Mouse (Mus musculus): Measurements from ENCODE around the gene Unc93b1.
A peak's percentile ranks its signal among the peaks of the same experiment; 100 is the strongest.

Gene Unc93b1

DNA sequence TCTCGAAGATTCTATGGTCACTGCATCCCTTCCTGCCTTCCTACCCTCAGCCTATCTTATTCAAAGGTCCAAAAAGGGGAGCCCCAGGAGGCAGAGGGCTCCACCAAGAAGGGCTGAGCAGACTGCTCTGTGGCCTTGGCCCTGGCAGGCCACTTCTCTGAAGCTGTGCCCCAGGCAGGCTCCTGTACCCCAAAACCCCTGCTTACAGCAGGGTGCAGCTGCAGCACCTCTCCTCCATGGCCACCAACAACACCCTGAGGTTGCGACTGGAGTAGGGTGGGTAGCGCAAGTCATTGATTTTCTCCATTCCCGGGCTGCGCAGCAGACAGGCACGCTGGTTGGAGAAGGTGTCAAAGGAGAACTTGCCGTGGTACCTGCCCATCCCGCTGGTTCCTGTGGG, 21.3 kb upstream of the Unc93b1 start:
- no peak for DNase-seq (ENCODE audit: low spot score)

DNA sequence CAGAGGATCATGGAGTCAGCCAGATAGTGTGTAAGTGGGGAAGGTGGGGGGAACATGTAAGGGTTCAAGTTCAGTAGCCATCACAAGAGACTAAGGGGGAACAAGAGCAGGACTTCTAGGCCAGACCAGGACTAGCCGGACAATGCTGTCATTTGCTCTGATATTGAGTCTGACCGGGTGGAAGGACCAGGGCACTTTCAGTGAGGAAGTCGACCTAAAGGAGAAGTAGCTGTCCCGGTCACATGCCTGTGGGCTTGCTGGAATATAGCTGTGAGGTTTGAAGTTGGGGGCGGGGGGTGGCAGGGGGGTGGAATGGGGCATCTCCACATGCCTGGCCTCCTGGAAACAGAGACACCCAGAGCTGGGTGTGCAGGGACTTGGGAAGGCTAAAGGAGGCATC, 20.5 kb upstream of the Unc93b1 start:
- DNase-seq (ENCODE audit: low spot score): no peak

DNA sequence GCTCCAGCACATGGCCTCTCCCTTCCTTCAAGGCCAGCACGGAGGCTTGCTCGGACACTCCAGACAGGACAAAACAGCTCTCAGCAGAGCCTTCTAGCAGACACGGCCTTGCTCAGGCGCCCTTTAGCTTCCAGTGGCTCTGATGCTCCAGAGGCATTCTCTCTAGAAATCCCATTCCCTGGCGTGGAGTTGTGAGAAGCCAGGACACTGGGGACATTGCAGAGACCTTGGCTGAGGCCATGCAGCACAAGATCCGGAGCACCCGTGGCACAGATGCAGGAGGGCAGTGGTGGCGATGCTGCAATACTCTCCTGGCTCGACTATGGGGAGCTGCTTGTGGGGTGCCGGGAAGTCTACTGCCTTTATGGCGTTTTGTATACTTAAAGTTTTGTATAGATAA, 18.3 kb upstream of the Unc93b1 start:
- DNase-seq (ENCODE audit: low spot score): no peak

DNA sequence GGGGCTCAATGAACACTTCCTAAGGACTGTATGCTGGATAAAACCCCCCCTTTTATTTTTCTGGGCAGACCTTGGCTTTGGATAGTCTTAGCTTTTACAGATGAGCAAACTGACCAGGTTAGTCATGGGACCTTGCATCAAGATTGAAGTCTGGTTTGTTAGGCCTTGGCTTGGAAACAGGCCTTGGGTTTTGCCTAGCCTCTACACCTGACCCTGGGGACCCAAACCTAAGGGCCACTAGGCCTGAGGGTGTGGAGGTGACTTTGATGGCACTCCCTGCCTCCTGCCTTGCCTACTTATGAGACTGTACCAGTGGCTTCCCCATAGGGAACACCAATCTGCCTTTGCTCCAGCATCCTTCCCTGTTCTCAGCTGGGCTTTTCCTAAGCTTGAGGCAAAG, 15.1 kb upstream of the Unc93b1 start:
- no peak for DNase-seq (ENCODE audit: low spot score)

DNA sequence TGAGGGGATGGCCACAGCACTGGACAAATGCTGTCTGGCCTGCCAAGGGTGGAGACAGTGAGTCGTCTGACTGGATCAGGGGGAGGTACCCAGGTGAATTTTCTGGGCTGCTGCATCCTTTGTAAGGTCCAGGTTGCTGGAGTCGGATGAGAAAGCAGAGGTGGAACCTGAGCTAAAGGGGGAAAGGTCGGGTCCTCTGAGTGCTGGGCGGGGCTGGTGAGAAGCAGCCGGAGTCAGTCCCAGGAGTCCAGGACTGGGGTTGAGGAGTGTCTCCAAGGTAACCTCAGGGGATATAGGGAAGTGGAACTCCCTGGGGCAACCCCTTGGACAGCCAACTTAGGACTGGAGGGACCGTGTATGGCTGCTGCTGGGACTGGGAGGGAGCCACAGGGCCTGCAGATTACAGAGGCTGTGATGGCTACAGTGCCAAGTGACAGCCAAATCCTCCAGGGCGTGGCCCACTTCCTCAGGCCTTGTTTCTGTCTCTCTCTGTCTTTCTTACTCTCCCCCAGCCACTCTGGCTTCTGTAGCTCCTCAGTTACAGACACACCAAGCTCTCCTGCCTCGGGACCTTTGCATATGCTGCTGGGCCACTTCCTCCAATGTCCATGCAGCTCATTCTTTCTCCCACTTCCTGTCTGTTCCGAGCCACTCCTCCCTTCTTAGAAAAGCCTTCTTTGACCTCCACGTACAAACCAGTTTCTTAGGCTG, 12.2 kb upstream of the Unc93b1 start:
- no peak for DNase-seq (ENCODE audit: low spot score)

DNA sequence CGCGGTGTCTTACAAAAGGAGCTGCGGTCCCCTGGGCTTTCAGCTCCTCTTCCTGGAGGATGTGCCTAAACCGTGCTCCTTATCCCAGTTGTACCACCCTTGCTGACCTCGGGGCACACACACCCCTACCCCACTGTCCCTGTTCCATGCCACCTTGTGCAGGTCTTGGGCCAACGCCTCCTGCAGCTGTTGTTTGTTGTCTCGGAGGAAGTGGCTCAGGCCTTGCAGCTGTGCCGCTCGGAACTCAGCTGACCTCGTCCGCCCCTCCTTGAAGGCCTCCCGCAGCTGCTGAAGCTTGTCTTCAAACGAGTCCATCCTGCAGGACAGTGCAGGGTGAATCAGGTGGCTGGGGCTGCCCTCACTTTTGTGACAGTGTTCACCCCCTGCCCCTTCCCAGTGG, 11.4 kb upstream of the Unc93b1 start:
- DNase-seq (ENCODE audit: low spot score): no peak

DNA sequence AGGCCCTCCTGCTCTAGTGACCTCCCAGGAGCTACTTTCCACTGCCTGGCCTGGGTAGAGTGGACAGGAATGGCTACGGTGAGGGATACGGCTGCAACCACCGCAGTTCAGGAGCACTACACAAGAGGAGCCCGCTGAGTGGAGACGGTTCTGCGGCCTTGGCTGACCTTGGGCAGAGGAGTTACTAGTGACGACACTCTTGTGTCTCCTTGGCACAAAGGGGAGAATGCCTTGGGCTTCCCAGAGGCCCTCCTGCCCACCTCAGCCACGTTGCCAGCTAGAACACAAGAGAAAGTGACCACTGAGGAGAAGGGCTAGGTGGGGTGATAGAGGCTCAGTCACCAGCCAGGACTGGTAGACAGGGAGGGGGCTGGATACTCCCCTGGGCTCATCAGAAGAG, 10.8 kb upstream of the Unc93b1 start:
- no peak for DNase-seq (ENCODE audit: low spot score)

DNA sequence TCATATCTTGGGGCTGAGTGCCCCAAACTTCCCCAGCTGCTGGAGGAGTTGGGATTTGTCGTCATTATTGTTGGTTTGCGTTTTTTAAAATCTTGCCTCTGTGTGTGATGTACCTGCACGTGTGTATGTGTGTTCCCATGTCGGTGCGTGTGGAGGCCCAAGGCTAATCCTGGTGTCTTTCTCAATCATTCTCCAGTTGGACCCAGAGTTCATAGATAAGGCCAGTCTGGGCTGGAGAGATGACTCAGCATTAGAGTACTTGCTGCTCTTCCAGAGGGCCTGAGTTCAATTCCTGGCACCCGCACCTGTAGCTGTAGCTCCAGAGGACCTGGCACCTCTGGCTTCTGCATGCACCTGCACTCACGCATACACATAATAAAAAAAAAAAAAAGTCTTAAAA, 10.1 kb upstream of the Unc93b1 start:
- DNase-seq (ENCODE audit: low spot score): no peak

DNA sequence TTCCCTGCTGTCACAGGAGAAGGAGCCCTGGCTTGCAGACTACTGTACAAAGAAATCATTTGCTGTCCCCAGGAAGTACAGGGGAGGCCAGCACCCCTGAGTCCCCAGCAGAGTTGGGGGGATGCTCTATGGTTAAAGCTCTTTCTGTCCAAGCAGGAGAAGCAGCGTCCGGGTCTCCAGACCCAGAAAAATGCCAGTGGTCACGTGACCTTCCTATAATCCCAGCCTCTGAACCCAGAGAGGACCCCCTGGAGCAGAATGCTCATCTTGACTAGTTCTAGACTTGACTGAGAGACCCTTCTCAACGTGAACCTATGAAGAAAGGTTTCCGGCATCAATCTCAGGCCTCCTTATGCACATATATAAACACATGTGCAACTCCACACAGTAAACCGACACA, 9.1 kb upstream of the Unc93b1 start:
- DNase-seq (ENCODE audit: low spot score): no peak

DNA sequence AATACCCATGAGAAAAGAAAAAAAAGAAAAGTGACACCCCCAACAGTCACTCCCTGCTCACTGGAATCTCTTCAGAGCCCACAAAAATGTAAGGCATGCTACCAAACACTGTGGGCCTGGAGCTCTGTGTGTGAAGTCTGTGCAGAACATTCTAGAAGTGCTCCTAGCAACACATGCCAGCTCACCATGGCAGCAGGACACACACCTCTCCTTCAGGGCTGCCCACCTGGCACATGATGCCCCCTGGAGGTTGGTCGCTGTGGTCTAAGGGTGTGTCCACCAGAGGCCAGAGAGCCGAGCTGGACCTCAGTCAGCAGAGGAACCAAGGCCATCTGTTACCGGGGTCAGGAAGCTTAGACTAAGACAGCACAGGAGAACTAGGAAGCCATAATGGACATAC, 8.7 kb upstream of the Unc93b1 start:
- no peak for DNase-seq (ENCODE audit: low spot score)

DNA sequence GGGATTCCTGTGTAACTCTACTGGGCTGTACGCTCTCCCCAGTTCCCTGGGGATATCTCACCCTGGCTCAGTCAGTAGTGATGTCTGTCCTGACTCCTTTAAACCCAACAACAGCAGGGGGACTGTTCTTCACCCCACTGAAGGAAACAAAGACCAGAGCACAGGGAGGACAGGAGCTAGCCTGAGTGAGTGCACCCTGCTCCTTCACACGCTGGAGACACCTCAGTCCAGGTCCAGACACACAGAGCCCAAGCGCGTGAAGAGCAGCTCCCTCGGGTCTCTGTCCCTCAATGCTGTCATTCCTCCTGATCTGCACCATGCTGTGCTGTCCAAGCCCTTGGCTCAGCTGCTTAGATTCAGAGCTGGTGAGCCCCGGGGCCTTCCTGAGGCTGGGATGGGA, 8.3 kb upstream of the Unc93b1 start:
- no peak for DNase-seq (ENCODE audit: low spot score)

DNA sequence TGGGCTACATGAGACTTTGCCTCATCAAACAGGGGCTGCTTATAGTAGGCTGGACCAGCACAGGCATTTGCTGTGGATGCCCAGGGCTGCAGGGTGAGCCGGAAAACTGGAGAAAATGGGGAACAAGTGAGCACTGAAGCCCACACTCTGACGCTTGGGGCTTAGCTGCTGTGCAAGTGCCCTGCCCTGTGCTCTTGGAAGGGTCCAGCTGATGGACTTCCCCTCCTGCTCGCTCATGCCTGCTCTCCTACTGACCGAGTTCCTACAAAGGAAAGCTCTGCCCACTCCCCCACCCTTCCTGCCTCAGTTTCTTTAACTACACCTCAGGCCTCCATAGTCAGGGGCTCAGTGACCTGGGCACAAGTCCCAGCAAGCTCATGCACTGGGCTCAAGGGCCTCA, 7.0 kb upstream of the Unc93b1 start:
- DNase-seq (ENCODE audit: low spot score): no peak

DNA sequence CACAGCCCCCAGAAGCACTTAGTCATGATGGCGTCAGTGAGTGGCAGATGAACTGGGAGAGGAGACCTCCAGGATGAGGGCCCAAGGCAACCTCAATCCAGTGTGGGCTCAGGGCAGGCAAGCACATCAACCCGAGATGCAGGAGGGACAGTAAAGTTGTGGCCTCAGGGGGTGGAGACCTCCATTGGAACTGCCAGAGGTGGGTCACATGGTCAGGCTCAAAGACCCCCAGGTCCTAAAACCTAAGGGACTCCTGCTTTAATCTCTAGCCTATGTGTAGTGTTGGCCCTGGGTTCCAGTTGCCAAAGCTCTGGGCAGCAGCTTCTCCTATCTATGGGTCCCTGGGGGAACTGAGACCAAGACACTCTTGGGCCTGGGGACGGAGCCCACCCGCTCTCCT, 6.2 kb upstream of the Unc93b1 start:
- DNase-seq (ENCODE audit: low spot score): no peak

DNA sequence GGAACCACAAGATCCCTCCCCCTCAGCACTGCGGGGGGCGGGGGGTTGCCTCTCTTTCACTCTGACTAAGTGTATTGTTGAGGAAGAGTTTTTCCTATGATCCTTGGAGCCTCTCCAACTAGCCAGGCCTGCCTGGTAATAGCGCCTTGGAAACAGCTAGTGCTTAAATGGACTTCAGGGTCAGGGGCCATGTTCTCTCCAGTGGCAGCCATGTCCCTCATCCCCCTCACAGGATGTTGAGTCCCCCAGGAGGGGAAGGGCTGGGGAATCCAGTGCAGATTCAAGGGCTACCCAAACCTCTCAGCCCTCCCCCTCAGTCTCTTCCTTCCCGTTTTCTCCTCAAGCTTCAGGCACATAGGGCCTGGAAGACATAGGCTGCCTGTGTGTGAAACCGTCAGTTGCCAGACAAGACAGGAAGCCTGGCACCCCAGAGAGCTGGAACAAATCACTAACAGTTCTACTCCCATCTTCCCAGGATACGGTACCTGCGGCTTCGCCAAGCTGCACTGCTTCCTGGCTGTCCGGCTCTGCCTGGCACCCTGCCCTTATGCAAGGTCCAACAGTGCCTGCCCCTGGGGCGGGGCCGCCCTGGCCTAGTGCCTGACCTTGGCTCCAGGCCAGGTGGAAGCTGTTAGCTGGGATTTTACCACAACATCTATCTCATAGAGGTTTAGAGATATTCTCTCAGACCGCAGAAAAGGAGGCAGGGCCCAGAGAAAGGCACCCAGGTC, 5.6 kb upstream of the Unc93b1 start, which contains the start of gene Aldh3b1:
Gene Aldh3b1, minus strand, starts transcription at position 598 of the 731 bp plus-strand sequence.
- DNase-seq (ENCODE audit: low spot score): peak; percentile 85

DNA sequence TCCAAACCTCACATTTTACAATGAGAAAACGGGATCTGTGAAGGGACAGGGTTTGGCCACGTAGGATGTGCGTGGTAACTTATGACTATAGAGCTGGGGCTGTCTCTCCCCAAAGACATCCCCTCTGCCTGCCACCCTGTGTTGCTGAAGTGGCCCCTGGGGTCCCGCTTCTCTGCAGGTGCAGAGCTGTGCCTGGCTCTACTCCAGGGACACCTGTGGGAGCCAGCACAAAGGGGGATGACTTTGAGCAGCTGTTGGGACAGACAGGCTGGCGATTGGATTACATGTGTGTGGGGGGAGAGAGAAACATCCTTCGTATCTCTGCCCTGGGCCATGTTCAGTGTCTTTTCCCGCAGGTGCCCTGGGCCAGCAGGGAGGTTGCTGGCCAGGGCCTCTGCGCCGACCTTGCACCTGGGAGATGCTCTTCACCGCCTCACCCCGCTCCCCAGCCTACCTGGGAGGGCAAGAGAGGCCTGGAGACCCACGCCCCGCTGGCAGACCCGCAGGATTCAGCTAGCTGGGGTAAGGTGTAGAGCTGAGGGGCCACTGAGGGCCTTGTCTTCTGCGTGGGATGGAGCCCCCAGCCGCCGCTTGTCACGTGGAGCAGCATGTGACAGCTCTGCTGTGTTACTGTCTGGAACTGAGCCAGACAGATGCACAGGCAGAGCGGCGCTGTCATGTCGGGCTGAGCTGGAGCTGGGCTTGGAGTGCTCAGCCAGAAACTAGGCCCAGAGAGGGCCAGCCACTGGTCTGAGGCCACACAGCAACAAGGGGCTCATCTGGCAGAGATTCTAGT, 4.5 kb upstream of the Unc93b1 start:
- DNase-seq (ENCODE audit: low spot score): no peak

DNA sequence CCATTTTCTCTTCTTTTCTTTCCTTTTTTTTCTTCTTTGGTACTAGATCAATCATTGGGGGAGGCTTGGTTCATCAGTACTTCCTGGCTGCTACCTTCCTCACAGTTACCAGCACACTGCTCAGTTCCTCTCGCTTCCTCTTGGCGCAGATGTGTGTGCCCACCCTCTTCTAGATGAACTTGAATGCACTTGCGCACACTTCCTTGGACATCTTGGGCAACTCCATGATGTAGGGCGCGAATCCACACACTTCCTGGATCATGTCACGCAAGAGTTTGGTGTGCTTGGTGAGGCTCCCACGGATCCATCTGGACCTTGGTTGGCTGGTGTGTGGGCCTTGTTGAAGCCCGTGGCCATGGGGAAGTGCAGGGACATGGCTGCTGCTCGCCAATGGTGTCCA, 3.3 kb upstream of the Unc93b1 start:
- DNase-seq (ENCODE audit: low spot score): no peak

DNA sequence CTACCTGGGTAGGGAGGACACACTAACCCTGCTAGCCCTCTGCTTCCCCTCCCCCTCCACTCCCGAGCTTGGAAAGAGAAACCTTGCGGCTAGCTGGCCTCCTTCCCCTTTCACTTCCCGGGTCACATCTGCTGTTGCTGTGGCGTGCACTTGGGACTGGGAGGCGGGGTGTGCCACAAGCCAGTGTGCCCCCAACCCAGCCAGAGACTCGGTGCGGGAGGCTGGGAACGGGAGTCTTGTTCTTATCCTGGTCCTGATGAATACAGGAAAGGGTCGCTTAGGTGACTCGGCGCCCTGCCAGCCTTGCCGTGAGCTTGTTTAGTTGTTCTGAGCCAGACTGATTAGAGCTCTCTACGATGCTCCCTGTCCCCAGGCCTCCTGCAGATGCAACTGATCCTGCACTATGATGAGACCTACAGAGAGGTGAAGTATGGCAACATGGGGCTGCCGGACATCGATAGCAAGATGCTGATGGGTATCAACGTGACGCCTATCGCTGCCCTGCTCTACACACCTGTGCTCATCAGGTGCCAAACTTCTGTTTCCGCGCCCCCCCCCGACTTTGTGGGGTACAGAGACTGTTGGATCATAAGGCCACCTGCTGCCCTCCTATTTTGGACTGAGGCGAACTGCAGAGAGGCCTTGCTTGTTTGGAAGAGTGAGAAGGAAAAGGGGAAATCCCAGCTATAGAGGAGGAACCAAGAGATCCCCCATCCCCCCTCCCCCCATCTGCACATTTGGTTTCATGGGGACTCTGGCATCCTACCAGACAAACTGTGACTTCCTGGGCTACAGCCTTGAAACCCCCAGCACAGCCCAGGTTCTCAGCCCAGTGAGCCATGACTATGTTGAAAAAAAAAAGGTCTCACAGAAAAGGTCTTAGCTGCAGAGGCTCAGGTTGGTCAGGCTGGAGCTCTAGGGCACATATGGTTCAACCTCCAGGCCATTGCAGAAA, 1.2 kb downstream of the Unc93b1 start:
- DNase-seq (ENCODE audit: low spot score): peak; percentile 46

DNA sequence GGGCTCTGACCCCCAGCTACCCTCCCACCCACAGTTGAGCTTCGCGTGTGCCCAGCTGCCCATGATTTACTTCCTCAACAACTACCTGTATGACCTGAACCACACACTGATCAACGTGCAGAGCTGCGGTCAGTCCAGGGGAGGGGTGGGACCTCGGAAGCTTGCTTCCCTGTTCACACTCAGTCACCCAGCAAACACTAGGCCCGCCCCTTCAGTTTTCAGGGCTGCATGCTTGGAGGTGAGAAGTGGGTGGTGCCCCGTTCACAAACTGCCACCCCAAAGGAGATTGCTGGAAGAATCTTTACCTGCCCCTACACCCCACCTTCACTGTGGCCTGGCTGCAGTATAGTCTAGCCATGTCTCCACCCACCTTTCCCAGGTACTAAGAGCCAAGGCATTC, 7.3 kb downstream of the Unc93b1 start:
- no peak for DNase-seq (ENCODE audit: low spot score)

DNA sequence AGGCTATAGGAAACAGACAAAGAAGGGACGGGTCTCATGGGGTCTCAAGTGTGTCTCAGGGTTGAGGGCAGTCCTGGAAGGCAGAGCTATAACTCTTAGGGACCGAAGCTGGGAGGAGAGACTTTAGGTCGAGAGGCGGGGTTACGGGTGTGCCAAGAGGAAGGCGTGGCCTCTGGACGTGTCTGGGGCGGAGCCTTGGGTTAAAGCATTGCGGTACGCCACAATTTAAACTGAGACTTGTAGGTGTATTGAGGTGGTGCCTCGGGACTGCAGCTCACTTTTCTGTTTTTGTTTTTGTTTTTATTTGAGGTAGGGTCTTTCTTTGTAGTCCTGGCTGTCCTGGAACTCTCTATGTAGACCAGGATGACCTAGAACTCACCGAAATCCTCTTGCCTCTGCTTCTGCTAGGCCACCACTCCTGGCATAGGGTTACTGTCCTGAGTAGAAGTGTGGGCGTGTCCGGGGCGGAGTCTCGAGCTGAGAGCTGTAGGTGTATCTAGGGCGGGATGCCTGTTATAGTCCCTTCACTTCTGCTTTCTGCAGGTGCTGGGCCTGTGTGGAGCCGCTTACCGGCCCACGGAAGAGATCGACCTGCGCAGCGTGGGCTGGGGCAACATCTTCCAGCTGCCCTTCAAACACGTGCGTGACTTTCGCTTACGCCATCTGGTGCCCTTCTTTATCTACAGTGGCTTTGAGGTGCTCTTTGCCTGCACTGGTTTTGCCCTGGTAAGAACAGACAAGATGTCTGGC, 8.2 kb downstream of the Unc93b1 start:
- no peak for DNase-seq (ENCODE audit: low spot score)

DNA sequence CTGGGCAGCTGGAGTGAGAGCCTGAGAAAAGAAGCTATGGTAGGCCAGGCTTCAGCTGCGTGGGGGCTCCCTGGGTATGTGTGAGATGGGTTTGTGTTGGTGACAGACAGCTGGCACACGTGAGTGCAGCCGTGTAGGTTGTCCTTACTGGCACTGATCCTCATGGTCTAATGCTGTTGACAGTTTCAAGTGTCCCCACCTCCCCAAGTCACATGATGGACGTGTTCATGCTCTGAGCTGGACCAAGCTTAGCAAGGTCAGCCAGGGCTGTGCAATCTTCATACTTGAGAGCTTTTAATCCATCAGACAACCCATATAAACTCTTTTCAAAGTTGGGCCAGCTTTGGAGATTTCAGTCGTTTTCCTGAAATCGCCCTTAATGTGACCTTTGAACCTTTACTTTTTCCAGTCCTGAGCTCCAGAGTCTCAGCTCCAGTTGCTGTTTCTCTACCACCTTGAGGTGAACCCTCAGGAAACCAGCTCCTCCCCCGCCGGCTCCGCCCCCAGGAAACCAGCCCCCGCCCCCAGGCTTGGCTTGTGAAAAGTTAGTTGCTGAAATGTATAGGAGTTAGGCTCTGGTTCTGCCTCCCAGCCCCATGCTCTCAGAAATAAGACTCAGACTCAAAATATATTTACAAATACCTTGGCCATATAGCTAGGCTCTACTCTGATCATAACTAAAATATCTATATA, 11.0 kb downstream of the Unc93b1 start:
- no peak for DNase-seq (ENCODE audit: low spot score)

DNA sequence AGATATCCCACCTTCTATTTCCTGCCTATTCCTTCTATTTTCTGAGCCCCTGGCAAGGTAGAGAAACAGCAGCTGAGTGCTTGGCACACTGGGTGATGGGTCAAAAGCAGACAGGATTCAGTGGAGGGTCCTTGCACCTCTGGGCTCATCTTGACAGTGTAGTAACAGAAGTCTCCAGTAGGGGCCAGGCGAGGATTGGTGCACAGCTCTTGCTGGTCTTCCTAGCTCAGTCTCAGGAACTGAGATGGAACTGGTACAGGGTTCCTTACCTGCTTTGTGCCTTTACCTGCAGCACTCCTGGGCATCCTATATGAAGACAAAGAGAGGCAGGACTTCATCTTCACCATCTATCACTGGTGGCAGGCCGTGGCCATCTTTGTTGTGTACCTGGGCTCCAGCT, 11.7 kb downstream of the Unc93b1 start:
- peak; percentile 64 for DNase-seq (ENCODE audit: low spot score)
